9 mouse cellular contexts compared by ENCODE assay signal in genomic region chrX:56791268-56791667, GRCm38 (mm10). TPM values are rescaled to one million over a fixed set of nuclear protein-coding genes. Genes with fewer than 3 reads are reported as not detected.
DNase-seq lines count a peak whose midpoint lies in the region; ATAC-seq lines count a peak whose summit lies in the region.
"Had no signal": no experiment of that assay in that cellular context is flagged by ENCODE, and none has a peak within 500 bp of the region (broad histone marks: within the 10 kb centered on the region; RNA-seq: fewer than 3 reads in every experiment).

No protein-coding gene starts in this region.

- H3K4me1 ChIP-seq in kidney, embryonic 16.5 days (ENCODE audit: insufficient read depth, low read length): no peaks in the 10 kb centered on the region
- no peaks in the 10 kb centered on the region for H3K4me1 ChIP-seq in liver, embryonic 12.5 days
- H3K4me1 ChIP-seq in neural tube, embryonic 13.5 days (replicated peaks): no peaks in the 10 kb centered on the region

- peak; percentile 21 to 66 for DNase-seq in spleen, postnatal 4 days (ENCODE audit: low spot score in 2 of 2)
- DNase-seq in spleen, postnatal 14 days (ENCODE audit: low spot score in 2 of 2): no peak
- peak; percentile 61 to 77 for DNase-seq in cerebellum, postnatal 25 days
- DNase-seq in gastrocnemius, adult 8-10 months (ENCODE audit: low spot score in 2 of 2): peak; percentile 33 to 44
- peak; percentile 69 for DNase-seq in thymus, postnatal 4 days

- H3K27me3 ChIP-seq in kidney, embryonic 16.5 days (ENCODE audit: insufficient read depth, low read length): no peaks in the 10 kb centered on the region
- H3K27me3 ChIP-seq in liver, embryonic 12.5 days (replicated peaks): no peaks in the 10 kb centered on the region
- H3K27me3 ChIP-seq in neural tube, embryonic 13.5 days: no peaks in the 10 kb centered on the region

- no peaks in the 10 kb centered on the region for H3K9me3 ChIP-seq in kidney, embryonic 16.5 days (ENCODE audit: low read length)
- H3K9me3 ChIP-seq in liver, embryonic 12.5 days (replicated peaks): no peaks in the 10 kb centered on the region
- H3K9me3 ChIP-seq in neural tube, embryonic 13.5 days: 0 out of 2 replicates have a peak, but pooled peaks cover 4% of the 10 kb centered on the region

- no peak overlapping the region for H3K27ac ChIP-seq in kidney, embryonic 16.5 days (ENCODE audit: low read length)
- no peak overlapping the region for H3K27ac ChIP-seq in liver, embryonic 12.5 days
- H3K27ac ChIP-seq in neural tube, embryonic 13.5 days (replicated peaks): no peak overlapping the region

- H3K4me3 ChIP-seq in kidney, embryonic 16.5 days (ENCODE audit: low read length): no peak overlapping the region
- H3K4me3 ChIP-seq in liver, embryonic 12.5 days: no peak overlapping the region
- no peak overlapping the region for H3K4me3 ChIP-seq in neural tube, embryonic 13.5 days
- H3K4me3 ChIP-seq: myocyte had no signal

- H3K9ac ChIP-seq in kidney, embryonic 16.5 days (replicated peaks; ENCODE audit: low read length): no peak overlapping the region
- no peak overlapping the region for H3K9ac ChIP-seq in liver, embryonic 12.5 days
- H3K9ac ChIP-seq in neural tube, embryonic 13.5 days: no peak overlapping the region

- H3K36me3 ChIP-seq in kidney, embryonic 16.5 days (ENCODE audit: insufficient read depth, low read length): no peaks in the 10 kb centered on the region
- no peaks in the 10 kb centered on the region for H3K36me3 ChIP-seq in liver, embryonic 12.5 days
- H3K36me3 ChIP-seq in neural tube, embryonic 13.5 days: peaks cover 19% of the 10 kb centered on the region; the same call in 1 of the 2 replicates

- no peak overlapping the region for H3K4me2 ChIP-seq in kidney, embryonic 16.5 days (replicated peaks; ENCODE audit: low read depth, low read length)
- no peak overlapping the region for H3K4me2 ChIP-seq in liver, embryonic 12.5 days
- H3K4me2 ChIP-seq in neural tube, embryonic 13.5 days: no peak overlapping the region

- 57% methylated on average over 15 of the region's 15 CpGs for WGBS in kidney, embryonic 16.5 days
- 48% methylated on average over 15 of the region's 15 CpGs for WGBS in liver, embryonic 12.5 days (ENCODE audit: insufficient replicate concordance)
- 55% methylated on average over 15 of the region's 15 CpGs for WGBS in neural tube, embryonic 13.5 days

- ATAC-seq in kidney, embryonic 16.5 days (ENCODE audit: low FRiP score, low TSS enrichment): peak; percentile 67; the same call in 1 of the 2 replicates
- peak; percentile 59; the same call in 1 of the 2 replicates for ATAC-seq in liver, embryonic 12.5 days
- ATAC-seq in neural tube, embryonic 13.5 days (ENCODE audit: low read depth): 0 out of 2 replicates have a peak, but pooled peaks have one; percentile 63

RNA-seq across cellular contexts. Expression of gene Map7d3, which starts 30.9 kb away (rescaled TPM):
- total RNA-seq in gastrocnemius, adult 8-10 months (2022): under 1 TPM; 0.10 to 0.22 (median 0.18) TPM
- polyA plus RNA-seq in kidney, embryonic 16.5 days (2015; fragmentation: Nextera tagmentation; extraction: Ambion mirVana): 1.5 and 1.6 TPM in 2 replicates
- 1.0 and 1.4 TPM in 2 replicates for polyA plus RNA-seq in liver, embryonic 12.5 days (2016; fragmentation: Nextera tagmentation; extraction: Ambion mirVana)
- polyA plus RNA-seq in neural tube, embryonic 13.5 days (2015; fragmentation: Nextera tagmentation; extraction: Ambion mirVana): 0.88 and 1.1 TPM in 2 replicates

RNA-seq across cellular contexts. Expression of gene Fhl1, which starts 59.7 kb away (rescaled TPM):
- total RNA-seq in gastrocnemius, adult 8-10 months (2022): 1,000 to 10,000 TPM in 2 of 4 experiments, 100 to 1,000 TPM in 2; 965 to 1,061 (median 1,004) TPM
- polyA plus RNA-seq in kidney, embryonic 16.5 days (2015; fragmentation: Nextera tagmentation; extraction: Ambion mirVana): 98.0 and 110 TPM in 2 replicates
- polyA plus RNA-seq in liver, embryonic 12.5 days (2016; fragmentation: Nextera tagmentation; extraction: Ambion mirVana): 12.4 and 13.5 TPM in 2 replicates
- polyA plus RNA-seq in neural tube, embryonic 13.5 days (2015; fragmentation: Nextera tagmentation; extraction: Ambion mirVana): 131 and 139 TPM in 2 replicates

Comparison
In these comparisons a context has a peak if more than half of its experiments do, and no peak if none do; other contexts are left out.
1. DNase-seq: peak in spleen, postnatal 4 days (2 of 2), cerebellum, postnatal 25 days (2 of 2), gastrocnemius, adult 8-10 months (2 of 2) and thymus, postnatal 4 days (single experiment); none in spleen, postnatal 14 days (0 of 2).
2. Peak in every context shown above with its lines, with median percentiles within 50 percentile points of each other: ATAC-seq.